Mouse (Mus musculus): Measurements from ENCODE around the gene Unc5b. TPM values are rescaled to one million over a fixed set of nuclear protein-coding genes. Genes with fewer than 3 reads are reported as not detected.

Gene Unc5b
- polyA plus RNA-seq, 1 experiment from 2014 or later, result 15.6 TPM

GRCm38 (mm10) chr10:60767400-60767799 is 64.0 kb downstream of the Unc5b start:
- H3K9me3 ChIP-seq (replicated peaks; ENCODE audit: control insufficient read depth, low read length), result no peaks in the 10 kb centered on the region
- peaks cover 2% of the 10 kb centered on the region; the same call in 1 of the 2 replicates for H3K4me1 ChIP-seq (ENCODE audit: control insufficient read depth, insufficient read depth, low read length)
- 67% methylated on average over 7 of the region's 7 CpGs for WGBS (ENCODE audit: insufficient replicate concordance)
- no peak overlapping the region for H3K4me2 ChIP-seq
- no peak overlapping the region for H3K27ac ChIP-seq (ENCODE audit: low read depth, low read length)
- no peaks in the 10 kb centered on the region for H3K27me3 ChIP-seq (ENCODE audit: control insufficient read depth, insufficient read depth, low read length)
- peaks cover 35% of the 10 kb centered on the region for H3K36me3 ChIP-seq (ENCODE audit: control insufficient read depth, insufficient read depth, low read length)
- ATAC-seq (replicated peaks; ENCODE audit: insufficient number of reproducible peaks, low FRiP score, low TSS enrichment), result no peak
- H3K9ac ChIP-seq (ENCODE audit: low read depth, low read length), result no peak overlapping the region
- H3K4me3 ChIP-seq (ENCODE audit: low read depth, low read length), result no peak overlapping the region

GRCm38 (mm10) chr10:60762126-60762525 is 69.3 kb downstream of the Unc5b start:
- Histone ChIP-seq H3K27me3 (ENCODE audit: control insufficient read depth, insufficient read depth, low read length) (no peaks in the 10 kb centered on the region), H3K36me3 (ENCODE audit: control insufficient read depth, insufficient read depth, low read length) (peaks cover 17% of the 10 kb centered on the region), H3K4me2 (no peak overlapping the region), H3K9ac (ENCODE audit: low read depth, low read length) (no peak overlapping the region), H3K27ac (ENCODE audit: low read depth, low read length) (no peak overlapping the region), H3K4me3 (ENCODE audit: low read depth, low read length) (no peak overlapping the region), H3K9me3 (replicated peaks; ENCODE audit: control insufficient read depth, low read length) (no peaks in the 10 kb centered on the region), H3K4me1 (ENCODE audit: control insufficient read depth, insufficient read depth, low read length) (no peaks in the 10 kb centered on the region)
- 78% methylated on average over 1 of the region's 1 CpGs for WGBS (ENCODE audit: insufficient replicate concordance)
- ATAC-seq (replicated peaks; ENCODE audit: insufficient number of reproducible peaks, low FRiP score, low TSS enrichment), result no peak

GRCm38 (mm10) chr10:60760377-60760776 is 71.0 kb downstream of the Unc5b start:
- H3K4me3 ChIP-seq (ENCODE audit: low read depth, low read length), result no peak overlapping the region
- no peak overlapping the region for H3K27ac ChIP-seq (ENCODE audit: low read depth, low read length)
- no peak overlapping the region for H3K9ac ChIP-seq (ENCODE audit: low read depth, low read length)
- H3K4me2 ChIP-seq, result no peak overlapping the region
- WGBS (ENCODE audit: insufficient replicate concordance), result 3% methylated on average over 14 of the region's 14 CpGs
- no peaks in the 10 kb centered on the region for H3K4me1 ChIP-seq (ENCODE audit: control insufficient read depth, insufficient read depth, low read length)
- no peaks in the 10 kb centered on the region; the same call in 1 of the 2 replicates for H3K9me3 ChIP-seq (replicated peaks; ENCODE audit: control insufficient read depth, low read length)
- no peaks in the 10 kb centered on the region for H3K27me3 ChIP-seq (ENCODE audit: control insufficient read depth, insufficient read depth, low read length)
- H3K36me3 ChIP-seq (ENCODE audit: control insufficient read depth, insufficient read depth, low read length), result peaks cover 8% of the 10 kb centered on the region
- 0 out of 2 replicates have a peak, but pooled peaks have one; percentile 36 for ATAC-seq (replicated peaks; ENCODE audit: insufficient number of reproducible peaks, low FRiP score, low TSS enrichment)

- Histone ChIP-seq H3K27ac (ENCODE audit: low read depth, low read length) (no peak overlapping the region), H3K4me3 (ENCODE audit: low read depth, low read length) (no peak overlapping the region), H3K9me3 (replicated peaks; ENCODE audit: control insufficient read depth, low read length) (no peaks in the 10 kb centered on the region; the same call in 1 of the 2 replicates), H3K9ac (ENCODE audit: low read depth, low read length) (no peak overlapping the region), H3K4me1 (ENCODE audit: control insufficient read depth, insufficient read depth, low read length) (peaks cover 6% of the 10 kb centered on the region), H3K4me2 (no peak overlapping the region), H3K36me3 (ENCODE audit: control insufficient read depth, insufficient read depth, low read length) (no peaks in the 10 kb centered on the region), H3K27me3 (ENCODE audit: control insufficient read depth, insufficient read depth, low read length) (no peaks in the 10 kb centered on the region)
- ATAC-seq (replicated peaks; ENCODE audit: insufficient number of reproducible peaks, low FRiP score, low TSS enrichment), result no peak
- WGBS (ENCODE audit: insufficient replicate concordance), result 7% methylated on average over 7 of the region's 7 CpGs
Observed at GRCm38 (mm10) chr10:60756992-60757391, 74.4 kb downstream of the Unc5b start.

GRCm38 (mm10) chr10:60756146-60756545 is 75.2 kb downstream of the Unc5b start:
- no peak overlapping the region for H3K27ac ChIP-seq (ENCODE audit: low read depth, low read length)
- H3K9me3 ChIP-seq (replicated peaks; ENCODE audit: control insufficient read depth, low read length), result no peaks in the 10 kb centered on the region; the same call in 1 of the 2 replicates
- no peak overlapping the region for H3K4me2 ChIP-seq
- no peak overlapping the region for H3K9ac ChIP-seq (ENCODE audit: low read depth, low read length)
- H3K4me3 ChIP-seq (ENCODE audit: low read depth, low read length), result no peak overlapping the region
- no peak for ATAC-seq (replicated peaks; ENCODE audit: insufficient number of reproducible peaks, low FRiP score, low TSS enrichment)
- H3K27me3 ChIP-seq (ENCODE audit: control insufficient read depth, insufficient read depth, low read length), result no peaks in the 10 kb centered on the region
- no peaks in the 10 kb centered on the region for H3K36me3 ChIP-seq (ENCODE audit: control insufficient read depth, insufficient read depth, low read length)
- H3K4me1 ChIP-seq (ENCODE audit: control insufficient read depth, insufficient read depth, low read length), result peaks cover 8% of the 10 kb centered on the region

GRCm38 (mm10) chr10:60753941-60754340 is 77.4 kb downstream of the Unc5b start:
- WGBS (ENCODE audit: insufficient replicate concordance), result 74% methylated on average over 8 of the region's 8 CpGs
- H3K27ac ChIP-seq (ENCODE audit: low read depth, low read length), result no peak overlapping the region
- no peaks in the 10 kb centered on the region; the same call in 1 of the 2 replicates for H3K9me3 ChIP-seq (replicated peaks; ENCODE audit: control insufficient read depth, low read length)
- H3K4me1 ChIP-seq (ENCODE audit: control insufficient read depth, insufficient read depth, low read length), result peaks cover 8% of the 10 kb centered on the region
- ATAC-seq (replicated peaks; ENCODE audit: insufficient number of reproducible peaks, low FRiP score, low TSS enrichment), result no peak
- H3K4me3 ChIP-seq (ENCODE audit: low read depth, low read length), result no peak overlapping the region
- H3K9ac ChIP-seq (ENCODE audit: low read depth, low read length), result no peak overlapping the region
- H3K4me2 ChIP-seq, result no peak overlapping the region
- no peaks in the 10 kb centered on the region for H3K27me3 ChIP-seq (ENCODE audit: control insufficient read depth, insufficient read depth, low read length)
- H3K36me3 ChIP-seq (ENCODE audit: control insufficient read depth, insufficient read depth, low read length), result no peaks in the 10 kb centered on the region

- no peaks in the 10 kb centered on the region for H3K36me3 ChIP-seq (ENCODE audit: control insufficient read depth, insufficient read depth, low read length)
- H3K4me2 ChIP-seq, result peak overlapping the region; percentile 89
- peaks cover 8% of the 10 kb centered on the region for H3K4me1 ChIP-seq (ENCODE audit: control insufficient read depth, insufficient read depth, low read length)
- WGBS (ENCODE audit: insufficient replicate concordance), result 62% methylated on average over 9 of the region's 9 CpGs
- no peak overlapping the region; the same call in 1 of the 2 replicates for H3K9ac ChIP-seq (ENCODE audit: low read depth, low read length)
- no peak for ATAC-seq (replicated peaks; ENCODE audit: insufficient number of reproducible peaks, low FRiP score, low TSS enrichment)
- H3K27ac ChIP-seq (ENCODE audit: low read depth, low read length), result no peak overlapping the region
- H3K4me3 ChIP-seq (ENCODE audit: low read depth, low read length), result no peak overlapping the region
- H3K9me3 ChIP-seq (replicated peaks; ENCODE audit: control insufficient read depth, low read length), result no peaks in the 10 kb centered on the region; the same call in 1 of the 2 replicates
- no peaks in the 10 kb centered on the region for H3K27me3 ChIP-seq (ENCODE audit: control insufficient read depth, insufficient read depth, low read length)
Observed at GRCm38 (mm10) chr10:60753261-60753660, 78.1 kb downstream of the Unc5b start.

GRCm38 (mm10) chr10:60752040-60753020 is 79.1 kb downstream of the Unc5b start, which contains the start of gene Slc29a3:
Gene Slc29a3 (minus strand): TSS chr10:60752794.
- Histone ChIP-seq H3K9ac (ENCODE audit: low read depth, low read length) (peak within 1 kb of the TSS; percentile 83), H3K9me3 (replicated peaks; ENCODE audit: control insufficient read depth, low read length) (no peaks in the 10 kb centered on the region; the same call in 1 of the 2 replicates), H3K4me1 (ENCODE audit: control insufficient read depth, insufficient read depth, low read length) (peaks cover 8% of the 10 kb centered on the region), H3K27ac (ENCODE audit: low read depth, low read length) (peak within 1 kb of the TSS; percentile 16; the same call in 1 of the 2 replicates), H3K36me3 (ENCODE audit: control insufficient read depth, insufficient read depth, low read length) (no peaks in the 10 kb centered on the region), H3K4me3 (ENCODE audit: low read depth, low read length) (peak within 1 kb of the TSS; percentile 56), H3K4me2 (peak within 1 kb of the TSS; percentile 89), H3K27me3 (ENCODE audit: control insufficient read depth, insufficient read depth, low read length) (no peaks in the 10 kb centered on the region)
- peak; percentile 95 for ATAC-seq (replicated peaks; ENCODE audit: insufficient number of reproducible peaks, low FRiP score, low TSS enrichment)
- 12% methylated on average over 41 of the region's 41 CpGs for WGBS (ENCODE audit: insufficient replicate concordance)

Measured in heart, embryonic 11.5 days (tissue).